Comparison of ENCODE assay signal across 8 mouse cellular contexts in the genomic region with DNA sequence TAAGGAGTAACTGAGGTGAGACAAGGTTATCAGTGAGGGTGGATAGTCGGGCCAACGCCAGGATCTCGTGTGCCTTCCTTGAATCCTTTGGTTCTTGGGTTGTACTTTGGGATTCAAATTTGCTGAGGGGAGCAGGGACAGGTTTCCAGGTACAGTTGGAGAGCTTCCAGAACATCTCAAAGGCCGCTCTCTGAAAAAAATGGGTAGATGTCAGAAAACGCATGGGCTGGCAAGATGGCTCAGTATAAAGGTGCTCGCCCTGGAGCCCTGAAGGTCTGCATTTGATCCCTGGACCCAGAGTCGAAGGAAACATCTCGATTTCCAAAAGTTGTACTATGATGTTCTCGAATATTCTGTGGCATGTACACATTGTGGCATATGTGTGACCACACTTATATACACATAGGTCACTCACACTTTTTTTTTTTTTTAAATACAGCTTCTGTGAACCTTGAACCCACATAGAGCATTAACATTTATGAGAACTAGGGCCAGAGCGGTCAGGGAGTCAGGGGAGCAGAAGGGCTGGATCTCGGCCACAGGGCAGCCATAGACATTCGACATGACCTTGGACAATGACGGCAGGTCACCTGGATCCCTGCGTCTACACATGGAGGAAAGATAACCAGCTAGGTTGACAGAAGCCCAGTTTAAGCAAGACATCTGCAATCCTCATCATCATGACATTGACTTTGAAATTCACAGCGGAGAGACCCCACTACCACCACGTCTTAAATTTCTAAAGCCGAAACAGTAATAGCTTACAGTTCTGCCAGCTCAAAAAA. TPM values are rescaled to one million over a fixed set of nuclear protein-coding genes. Genes with fewer than 3 reads are reported as not detected.
DNase-seq lines count a peak whose midpoint lies in the region; ATAC-seq and TF ChIP-seq lines count a peak whose summit lies in the region.

No protein-coding gene starts in this region.

- H3K4me3 ChIP-seq in lung, embryonic 16.5 days (ENCODE audit: low read length): no peak overlapping the region; the same call in 1 of the 2 replicates
- H3K4me3 ChIP-seq in limb, embryonic 11.5 days (ENCODE audit: low read depth, low read length): no peak overlapping the region
- H3K4me3 ChIP-seq in olfactory bulb, adult 2 months (ENCODE audit: insufficient read depth, low read depth, low read length): no peak overlapping the region

- TF ChIP-seq POLR2A in olfactory bulb, adult 2 months (IDR thresholded peaks at IDR 0.05; ENCODE audit: insufficient read depth, low read depth, low read length): no peak

- TF ChIP-seq CTCF in olfactory bulb, adult 2 months (IDR thresholded peaks at IDR 0.05; ENCODE audit: insufficient read depth, low read depth, low read length): no peak

- H3K4me1 ChIP-seq in lung, embryonic 16.5 days (replicated peaks; ENCODE audit: control insufficient read depth, insufficient read depth, low read length): peaks cover 65% of the 10 kb centered on the region
- H3K4me1 ChIP-seq in limb, embryonic 11.5 days (ENCODE audit: control insufficient read depth, insufficient read depth, low read length): peaks cover 50% of the 10 kb centered on the region
- H3K4me1 ChIP-seq in olfactory bulb, adult 2 months (ENCODE audit: control insufficient read depth, insufficient read depth, low read length): peaks cover 24% of the 10 kb centered on the region

- no peaks in the 10 kb centered on the region for H3K36me3 ChIP-seq in lung, embryonic 16.5 days (ENCODE audit: control insufficient read depth, insufficient read depth, low read length)
- H3K36me3 ChIP-seq in limb, embryonic 11.5 days (ENCODE audit: control insufficient read depth, insufficient read depth, low read length): no peaks in the 10 kb centered on the region

- no peaks in the 10 kb centered on the region for H3K27me3 ChIP-seq in lung, embryonic 16.5 days (ENCODE audit: control insufficient read depth, insufficient read depth, low read depth, low read length)
- no peaks in the 10 kb centered on the region for H3K27me3 ChIP-seq in limb, embryonic 11.5 days (ENCODE audit: control insufficient read depth, insufficient read depth, low read length)

- DNase-seq in lung, adult 18-20 months: no peak
- DNase-seq in heart, postnatal 4 days: peak; percentile 32
- DNase-seq in limb, embryonic 11.5 days (ENCODE audit: low spot score): no peak
- no peak for DNase-seq in frontal cortex, postnatal 14 days (ENCODE audit: low spot score in 2 of 2)
- DNase-seq in right cerebral cortex, adult 2 months (ENCODE audit: low spot score in 2 of 2): no peak
- no peak for DNase-seq in adipocyte (ENCODE audit: low spot score)

- no peak for ATAC-seq in lung, embryonic 16.5 days (ENCODE audit: low read depth)
- no peak for ATAC-seq in limb, embryonic 11.5 days (ENCODE audit: insufficient number of reproducible peaks, low FRiP score, low TSS enrichment, low read depth)

- H3K9ac ChIP-seq in lung, embryonic 16.5 days (ENCODE audit: low read length): peak overlapping the region; percentile 49
- no peak overlapping the region; the same call in 1 of the 2 replicates for H3K9ac ChIP-seq in limb, embryonic 11.5 days (ENCODE audit: low read length)

- WGBS in lung, embryonic 16.5 days: 29% methylated on average over 17 of the region's 17 CpGs
- 58% methylated on average over 17 of the region's 17 CpGs for whole genome bisulfite sequencing in limb, embryonic 11.5 days
- WGBS in olfactory bulb, adult 2 months: 69% methylated on average over 17 of the region's 17 CpGs

- peak overlapping the region; percentile 100 for H3K27ac ChIP-seq in lung, embryonic 16.5 days (ENCODE audit: low read length)
- peak overlapping the region; percentile 96 for H3K27ac ChIP-seq in limb, embryonic 11.5 days (replicated peaks; ENCODE audit: low read depth, low read length)
- peak overlapping the region; percentile 24; the same call in 1 of the 2 replicates for H3K27ac ChIP-seq in olfactory bulb, adult 2 months (ENCODE audit: insufficient read depth, low read depth, low read length)

- no peaks in the 10 kb centered on the region for H3K9me3 ChIP-seq in lung, embryonic 16.5 days (ENCODE audit: control insufficient read depth, low read length)
- no peaks in the 10 kb centered on the region for H3K9me3 ChIP-seq in limb, embryonic 11.5 days (ENCODE audit: control insufficient read depth, low read length)

- H3K4me2 ChIP-seq in lung, embryonic 16.5 days (ENCODE audit: low read depth, low read length): peak overlapping the region; percentile 53
- H3K4me2 ChIP-seq in limb, embryonic 11.5 days (ENCODE audit: low read depth, severe bottlenecking): peak overlapping the region; percentile 10; the same call in 1 of the 2 replicates

RNA-seq across cellular contexts. Expression of gene Id3, which starts 3.8 kb away (rescaled TPM):
- 560 and 561 TPM in 2 replicates for polyA plus RNA-seq in lung, embryonic 16.5 days (2015; fragmentation: Nextera tagmentation; extraction: Ambion mirVana)
- 10 to 100 TPM; 96.2 to 97.8 TPM for total RNA-seq in heart, postnatal 4 days (2021)
- 534 and 581 TPM in 2 replicates for polyA plus RNA-seq in limb, embryonic 11.5 days (2014; fragmentation: Nextera tagmentation; extraction: Ambion mirVana)
- polyA plus RNA-seq in olfactory bulb, adult 2 months (2012; ENCODE audit: insufficient read depth, insufficient read length, low replicate concordance, missing spikeins): not detected in 2 replicates

RNA-seq across cellular contexts. Expression of gene E2f2, which starts 32.7 kb away (rescaled TPM):
- 18.4 and 18.8 TPM in 2 replicates for polyA plus RNA-seq in lung, embryonic 16.5 days (2015; fragmentation: Nextera tagmentation; extraction: Ambion mirVana)
- 1 to 10 TPM; 5.8 to 9.7 TPM for total RNA-seq in heart, postnatal 4 days (2021)
- polyA plus RNA-seq in limb, embryonic 11.5 days (2014; fragmentation: Nextera tagmentation; extraction: Ambion mirVana): 4.7 and 5.7 TPM in 2 replicates
- 129 TPM in 1 of 2 replicates, not detected in the other for polyA plus RNA-seq in olfactory bulb, adult 2 months (2012; ENCODE audit: insufficient read depth, insufficient read length, low replicate concordance, missing spikeins)

Comparison
In these comparisons a context has a peak if more than half of its experiments do, and no peak if none do; other contexts are left out.
1. H3K27ac ChIP-seq: peak in every context shown above with its lines; median percentile 100 in lung, embryonic 16.5 days; 96 in limb, embryonic 11.5 days; 24 in olfactory bulb, adult 2 months.
2. RNA of gene Id3, which starts 3.8 kb away (polyA plus RNA-seq): 534 to 581 TPM in limb, embryonic 11.5 days and 560 to 561 TPM in lung, embryonic 16.5 days; not detected in olfactory bulb, adult 2 months; every median in the first group is over 100 times any median in the second.